Mouse (Mus musculus) gastrocnemius, adult 8-10 months (tissue): ENCODE data around the gene Tmsb15b1. TPM values are rescaled to one million over a fixed set of nuclear protein-coding genes. Genes with fewer than 3 reads are reported as not detected.
"Not testable (repeated sequence)": the region's sequence is repeated elsewhere in the genome, so short reads cannot be mapped to it uniquely, and the experiment has no call there.

Experiments
- DNase-seq, 2 experiments: peaks; one replicate each; pipeline ENCODE4 v3.0.0; 2022; ENCODE audit warnings: low spot score in 2 of 2
- total RNA-seq, 4 experiments: library from RNA; stranded (reverse); gene quantifications; 2 replicates each; pipeline ENCODE4 v1.2.4; 2022

Tmsb15b1 gene
- total RNA-seq: 1 to 10 TPM; 1.0 to 7.0 (median 2.3) TPM

DNA sequence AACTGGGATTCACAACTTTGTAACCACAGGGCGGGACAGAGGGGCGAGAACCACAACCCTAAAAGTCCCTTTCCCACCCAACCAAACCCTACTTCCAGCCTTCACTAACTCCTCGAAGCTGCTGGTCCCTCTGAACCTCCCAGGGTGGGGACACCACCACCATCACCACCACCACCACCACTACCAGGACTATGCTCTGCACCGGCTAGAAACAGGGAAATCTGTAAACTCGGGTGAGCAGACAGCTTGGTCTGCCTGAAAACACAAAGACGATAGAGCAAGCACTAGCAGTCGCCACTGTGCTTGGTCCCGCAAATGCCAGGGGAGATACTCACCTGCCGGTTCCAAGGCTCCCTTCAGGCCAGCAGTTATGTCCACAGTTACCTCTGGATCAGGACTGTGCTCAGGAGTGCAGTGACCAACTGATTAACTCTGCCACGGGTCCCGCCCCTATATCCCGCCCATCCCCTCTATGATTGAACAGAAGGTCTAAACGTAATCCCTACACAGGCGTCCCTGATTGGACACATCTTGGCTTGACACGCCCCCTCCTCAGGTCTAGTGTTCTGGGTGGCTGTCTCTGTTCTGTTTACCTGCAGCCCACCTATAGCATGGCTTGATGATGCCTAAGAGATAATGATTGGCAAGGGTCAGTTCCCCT lies at the start of gene Tmsb15b1, which contains the start of gene Tmsb15l:
Tmsb15b1 (minus strand) TSS at position 451 of the 661 bp plus-strand sequence.
Tmsb15l (minus strand) TSS at position 446 of the 661 bp plus-strand sequence.
- peak in 1 of 2 experiments; percentile 10 for DNase-seq

GRCm38 (mm10) chrX:137019310-137019709 lies 42.6 kb upstream of the Tmsb15b1 start:
- DNase-seq: peak in 1 of 2 experiments; percentile 11

DNA sequence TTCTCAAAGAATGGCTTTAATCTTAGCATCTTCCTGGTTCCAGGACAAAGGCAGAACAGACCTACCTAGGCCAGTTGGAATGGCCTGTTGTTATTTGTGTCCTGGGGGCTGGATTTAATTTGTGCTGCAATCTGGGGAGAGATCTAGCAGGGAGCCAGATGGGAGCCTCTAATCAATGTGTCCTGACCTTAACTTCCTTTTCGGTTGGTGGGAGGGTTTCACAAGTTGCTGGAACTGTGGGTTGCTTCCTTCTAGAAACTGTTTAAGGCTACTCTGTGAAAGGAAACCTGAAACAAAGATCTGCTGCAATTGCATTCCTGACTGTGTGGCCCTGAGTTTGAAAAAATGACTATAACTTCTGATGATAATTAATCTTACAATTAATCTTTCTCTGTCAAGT lies 41.0 kb upstream of the Tmsb15b1 start:
- no peak for DNase-seq

GRCm38 (mm10) chrX:137015099-137015709 lies 38.5 kb upstream of the Tmsb15b1 start:
- DNase-seq: no peak

GRCm38 (mm10) chrX:136996256-136996655 lies 19.6 kb upstream of the Tmsb15b1 start:
- no peak for DNase-seq

GRCm38 (mm10) chrX:136993641-136994040 lies 17.0 kb upstream of the Tmsb15b1 start:
- DNase-seq: no peak

GRCm38 (mm10) chrX:136992978-136993547 lies 16.4 kb upstream of the Tmsb15b1 start, which contains the start of gene Zcchc18:
TSS of gene Zcchc18 (plus strand) at chrX:136993155.
- DNase-seq: no peak

DNA sequence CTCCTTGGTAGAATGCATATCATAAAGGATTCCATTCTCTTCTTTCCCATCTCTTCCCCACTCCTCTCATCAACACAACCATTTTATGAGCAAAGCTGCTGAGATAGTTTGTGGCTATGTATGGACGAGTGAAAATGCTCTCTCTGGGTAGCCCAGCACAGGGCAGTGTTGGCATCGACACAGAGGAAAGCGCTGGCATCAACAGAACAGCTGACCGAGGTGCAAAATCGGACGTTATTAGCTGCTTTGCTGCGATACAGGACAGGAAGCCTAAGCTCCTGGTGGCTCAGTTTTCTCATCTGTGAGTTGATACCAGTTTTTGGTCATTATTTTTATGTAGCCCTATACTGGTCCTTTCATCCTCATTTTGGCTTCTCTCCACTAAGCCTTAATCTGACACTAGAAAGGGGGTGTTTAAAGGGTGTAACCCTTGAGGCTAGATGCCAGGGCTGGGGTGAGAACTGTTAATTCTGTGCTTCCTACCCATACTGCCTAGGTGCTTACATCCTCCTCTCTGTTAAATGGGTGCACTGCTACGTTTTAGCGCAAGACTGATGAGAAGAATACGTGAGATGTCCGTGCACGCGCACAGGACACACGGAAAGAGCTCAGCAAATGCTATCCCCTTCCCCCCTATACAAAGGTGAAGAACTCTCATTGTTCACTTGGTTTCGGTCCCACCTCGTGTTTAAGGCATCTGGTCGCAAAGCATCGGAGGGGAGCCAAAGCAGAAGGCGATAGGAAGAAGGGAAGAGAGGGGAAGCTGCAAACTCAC lies 15.7 kb upstream of the Tmsb15b1 start:
- no peak for DNase-seq

DNA sequence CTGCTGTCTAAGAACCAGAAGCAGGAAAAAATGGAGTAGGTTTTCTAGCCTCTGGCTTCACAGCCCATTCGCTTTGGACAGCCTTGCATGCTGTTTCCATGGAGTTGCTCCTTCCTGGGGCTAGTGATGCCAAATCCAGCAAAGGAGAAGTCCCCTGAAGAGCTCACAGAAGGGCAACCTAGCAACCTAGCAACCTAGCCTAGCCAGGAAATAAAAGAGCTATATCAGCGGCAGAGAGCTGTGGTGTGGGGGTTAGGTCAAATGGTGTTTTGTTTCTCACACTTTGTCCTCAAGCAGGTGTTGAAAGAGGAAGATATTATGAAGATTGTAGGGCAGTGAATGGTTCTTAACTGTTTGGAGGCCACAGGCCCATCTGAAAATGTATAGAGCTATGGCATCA lies 14.6 kb upstream of the Tmsb15b1 start:
- no peak for DNase-seq

DNA sequence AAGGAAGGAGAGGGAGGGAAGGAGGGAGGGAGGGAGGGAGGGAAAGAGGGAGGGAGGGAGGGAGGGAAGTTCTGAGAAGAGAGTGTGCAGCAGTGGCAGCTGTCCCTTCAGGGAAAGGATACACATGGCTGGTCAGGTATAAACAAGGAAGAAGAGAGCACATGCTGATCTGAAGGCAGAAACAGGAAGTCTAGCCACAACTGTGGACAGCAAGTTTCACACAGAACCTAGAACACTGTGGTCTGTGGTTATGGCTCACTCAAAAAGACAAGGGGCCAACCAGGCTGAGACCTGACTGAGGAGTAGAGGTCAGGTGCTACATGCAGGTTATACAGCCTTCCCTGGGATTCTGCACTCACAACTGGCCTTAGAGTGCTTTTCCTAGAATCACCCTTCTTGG lies 9.4 kb upstream of the Tmsb15b1 start:
- DNase-seq: no peak

- DNase-seq: no peak
These were observed 1.9 kb upstream of the Tmsb15b1 start for GRCm38 (mm10) chrX:136978616-136979015.

DNA sequence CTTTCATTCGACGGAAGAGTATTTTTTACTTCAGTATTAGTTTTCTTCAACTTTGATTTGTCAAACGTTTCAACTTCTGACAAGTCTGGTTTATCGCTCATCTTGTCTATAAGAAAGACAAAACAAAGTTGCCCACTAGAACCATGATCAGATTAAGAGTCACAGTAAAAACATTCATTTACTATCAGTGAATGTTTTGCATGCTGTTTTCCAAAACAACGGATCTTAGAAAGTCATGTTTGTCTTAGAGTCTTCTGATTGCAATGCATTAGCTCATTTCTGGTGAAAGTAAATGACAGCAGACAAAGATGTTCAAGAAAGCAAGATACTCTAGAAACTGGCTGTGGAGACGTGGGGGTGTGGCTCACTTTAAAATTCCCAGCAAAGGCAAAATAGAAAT lies 1.3 kb downstream of the Tmsb15b1 start, which contains the start of gene Tmsb15b2:
Tmsb15b2 (minus strand) TSS at position 101 of the 400 bp plus-strand sequence.
- DNase-seq: not testable (repeated sequence)

DNA sequence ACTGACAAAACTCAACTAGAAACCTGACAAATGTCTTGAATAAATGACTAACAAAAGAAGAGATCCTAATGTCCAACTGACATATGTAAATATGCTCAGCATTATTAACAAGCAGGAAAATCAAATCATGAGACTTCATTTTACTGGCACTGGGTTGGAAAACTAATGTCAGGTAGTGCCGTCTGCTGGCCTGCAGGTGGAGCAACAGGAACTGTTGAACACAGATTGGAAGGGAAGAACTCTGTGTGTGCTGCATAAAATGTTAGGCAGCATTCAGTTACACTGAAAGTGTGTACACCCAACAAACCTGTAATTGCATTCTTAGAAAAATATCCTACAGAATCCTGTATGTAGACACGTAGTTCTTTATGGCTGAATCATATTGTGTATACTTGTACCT lies 17.0 kb downstream of the Tmsb15b1 start:
- no peak for DNase-seq

GRCm38 (mm10) chrX:136958300-136958699 lies 18.4 kb downstream of the Tmsb15b1 start:
- DNase-seq: not testable (repeated sequence)

- DNase-seq: peak in 1 of 2 experiments; percentile 4
These were observed 18.9 kb downstream of the Tmsb15b1 start for GRCm38 (mm10) chrX:136957583-136958279.

DNA sequence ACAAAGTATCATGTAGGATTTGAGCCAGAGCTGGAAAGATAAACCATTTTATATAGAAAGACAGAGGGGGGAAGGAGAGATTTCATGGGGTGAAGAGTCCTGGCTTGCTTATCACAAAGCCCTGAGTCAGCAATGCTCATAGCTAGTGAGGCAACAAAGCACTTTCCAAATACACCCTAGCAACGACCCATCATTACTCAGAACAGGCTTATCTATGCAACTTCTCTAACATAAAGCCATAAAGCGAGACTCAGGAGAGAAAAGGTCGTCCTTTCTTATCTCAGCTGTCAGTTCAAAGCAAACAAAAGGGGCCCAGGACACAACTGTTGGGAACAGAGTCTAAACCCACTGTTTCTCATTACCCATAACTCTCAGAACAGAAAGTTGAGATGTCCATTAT lies 38.7 kb downstream of the Tmsb15b1 start:
- DNase-seq: no peak

DNA sequence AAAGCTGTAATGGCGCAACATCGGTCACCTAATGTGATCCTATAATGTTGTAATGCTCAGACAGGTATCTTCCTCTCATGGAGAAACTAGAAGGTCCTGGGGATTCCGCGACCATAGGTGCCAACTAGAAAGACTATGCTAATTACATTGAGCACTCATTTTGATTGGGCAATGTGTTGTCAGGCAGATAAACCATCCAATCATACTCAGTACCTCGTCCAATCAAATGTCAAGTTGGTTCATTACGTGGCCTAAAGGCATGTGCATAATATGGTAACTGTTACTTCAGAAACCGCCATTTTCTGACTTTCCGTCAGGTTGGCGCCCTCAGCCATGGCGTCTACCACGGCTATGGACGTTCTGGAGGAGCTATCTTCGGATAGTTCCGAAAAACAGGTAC lies 49.6 kb downstream of the Tmsb15b1 start, which contains the start of gene H2bfm:
H2bfm (plus strand) TSS at position 295 of the 400 bp plus-strand sequence.
- DNase-seq: no peak

- DNase-seq: no peak
These were observed 50.8 kb downstream of the Tmsb15b1 start for GRCm38 (mm10) chrX:136925863-136926262.
